Mouse (Mus musculus): Measurements from ENCODE around the gene Abcc1. TPM values are rescaled to one million over a fixed set of nuclear protein-coding genes. Genes with fewer than 3 reads are reported as not detected.

The Abcc1 gene
- polyA plus RNA-seq, 1 experiment from 2014 or later = 2.2 TPM

GRCm38 (mm10) chr16:14358531-14358930, 2.8 kb upstream of the Abcc1 start:
- Histone ChIP-seq H3K9me3 (replicated peaks) (no peaks in the 10 kb centered on the region), H3K4me3 (replicated peaks) (no peak overlapping the region), H3K4me2 (no peak overlapping the region), H3K36me3 (replicated peaks) (no peaks in the 10 kb centered on the region), H3K27ac (replicated peaks) (no peak overlapping the region), H3K4me1 (replicated peaks) (peaks cover 31% of the 10 kb centered on the region), H3K9ac (no peak overlapping the region), H3K27me3 (no peaks in the 10 kb centered on the region)
- no peak for ATAC-seq (ENCODE audit: insufficient read depth)
- WGBS (ENCODE audit: insufficient replicate concordance) = 21% methylated on average over 1 of the region's 1 CpGs

GRCm38 (mm10) chr16:14360931-14361330, 427 bp upstream of the Abcc1 start:
- Histone ChIP-seq H3K27me3 (no peaks in the 10 kb centered on the region), H3K4me3 (replicated peaks) (peak overlapping the region; percentile 76), H3K9me3 (replicated peaks) (no peaks in the 10 kb centered on the region), H3K27ac (replicated peaks) (no peak overlapping the region), H3K9ac (peak overlapping the region; percentile 70), H3K4me2 (peak overlapping the region; percentile 92), H3K4me1 (replicated peaks) (peaks cover 55% of the 10 kb centered on the region), H3K36me3 (replicated peaks) (no peaks in the 10 kb centered on the region)
- ATAC-seq (ENCODE audit: insufficient read depth) = no peak
- 4% methylated on average over 7 of the region's 7 CpGs for WGBS (ENCODE audit: insufficient replicate concordance)

GRCm38 (mm10) chr16:14362099-14362820, 902 bp downstream of the Abcc1 start:
- H3K27ac ChIP-seq (replicated peaks) = no peak overlapping the region
- peak overlapping the region; percentile 70 for H3K9ac ChIP-seq
- no peaks in the 10 kb centered on the region for H3K27me3 ChIP-seq
- H3K36me3 ChIP-seq (replicated peaks) = no peaks in the 10 kb centered on the region
- H3K9me3 ChIP-seq (replicated peaks) = no peaks in the 10 kb centered on the region
- ATAC-seq (ENCODE audit: insufficient read depth) = no peak
- H3K4me2 ChIP-seq = peak overlapping the region; percentile 92
- H3K4me3 ChIP-seq (replicated peaks) = peak overlapping the region; percentile 76
- H3K4me1 ChIP-seq (replicated peaks) = peaks cover 59% of the 10 kb centered on the region
- 18% methylated on average over 7 of the region's 7 CpGs for WGBS (ENCODE audit: insufficient replicate concordance)

GRCm38 (mm10) chr16:14363496-14363895, 2.1 kb downstream of the Abcc1 start:
- 24% methylated on average over 3 of the region's 3 CpGs for WGBS (ENCODE audit: insufficient replicate concordance)
- H3K4me3 ChIP-seq (replicated peaks) = no peak overlapping the region
- ATAC-seq (ENCODE audit: insufficient read depth) = no peak
- H3K9ac ChIP-seq = no peak overlapping the region
- no peaks in the 10 kb centered on the region for H3K9me3 ChIP-seq (replicated peaks)
- H3K4me2 ChIP-seq = no peak overlapping the region; the same call in 1 of the 2 replicates
- no peaks in the 10 kb centered on the region for H3K27me3 ChIP-seq
- H3K27ac ChIP-seq (replicated peaks) = no peak overlapping the region
- H3K36me3 ChIP-seq (replicated peaks) = no peaks in the 10 kb centered on the region
- H3K4me1 ChIP-seq (replicated peaks) = peaks cover 59% of the 10 kb centered on the region

- no peak overlapping the region for H3K4me2 ChIP-seq
- no peak overlapping the region for H3K9ac ChIP-seq
- H3K36me3 ChIP-seq (replicated peaks) = no peaks in the 10 kb centered on the region
- no peaks in the 10 kb centered on the region for H3K9me3 ChIP-seq (replicated peaks)
- no peaks in the 10 kb centered on the region for H3K27me3 ChIP-seq
- no peak for ATAC-seq (ENCODE audit: insufficient read depth)
- 53% methylated on average over 6 of the region's 6 CpGs for WGBS (ENCODE audit: insufficient replicate concordance)
- H3K27ac ChIP-seq (replicated peaks) = no peak overlapping the region
- H3K4me3 ChIP-seq (replicated peaks) = no peak overlapping the region
- peaks cover 59% of the 10 kb centered on the region for H3K4me1 ChIP-seq (replicated peaks)
Observed at GRCm38 (mm10) chr16:14364066-14364465, 2.7 kb downstream of the Abcc1 start.

- no peaks in the 10 kb centered on the region for H3K27me3 ChIP-seq
- no peak overlapping the region for H3K4me3 ChIP-seq (replicated peaks)
- ATAC-seq (ENCODE audit: insufficient read depth) = no peak
- H3K4me2 ChIP-seq = no peak overlapping the region
- WGBS (ENCODE audit: insufficient replicate concordance) = 16% methylated on average over 4 of the region's 4 CpGs
- H3K27ac ChIP-seq (replicated peaks) = no peak overlapping the region
- H3K9ac ChIP-seq = no peak overlapping the region
- H3K36me3 ChIP-seq (replicated peaks) = no peaks in the 10 kb centered on the region
- no peaks in the 10 kb centered on the region for H3K9me3 ChIP-seq (replicated peaks)
- H3K4me1 ChIP-seq (replicated peaks) = peaks cover 55% of the 10 kb centered on the region
Observed at GRCm38 (mm10) chr16:14365457-14365856, 4.1 kb downstream of the Abcc1 start.

GRCm38 (mm10) chr16:14366017-14366416, 4.7 kb downstream of the Abcc1 start:
- Histone ChIP-seq H3K36me3 (replicated peaks) (no peaks in the 10 kb centered on the region), H3K4me2 (no peak overlapping the region), H3K4me3 (replicated peaks) (no peak overlapping the region), H3K27ac (replicated peaks) (no peak overlapping the region), H3K9ac (no peak overlapping the region), H3K27me3 (no peaks in the 10 kb centered on the region), H3K9me3 (replicated peaks) (no peaks in the 10 kb centered on the region), H3K4me1 (replicated peaks) (peaks cover 50% of the 10 kb centered on the region)
- WGBS (ENCODE audit: insufficient replicate concordance) = 46% methylated on average over 1 of the region's 1 CpGs
- no peak for ATAC-seq (ENCODE audit: insufficient read depth)

GRCm38 (mm10) chr16:14371367-14371766, 10.0 kb downstream of the Abcc1 start:
- H3K9ac ChIP-seq = no peak overlapping the region
- H3K36me3 ChIP-seq (replicated peaks) = no peaks in the 10 kb centered on the region
- H3K9me3 ChIP-seq (replicated peaks) = no peaks in the 10 kb centered on the region
- H3K4me2 ChIP-seq = no peak overlapping the region
- H3K27me3 ChIP-seq = no peaks in the 10 kb centered on the region
- peaks cover 19% of the 10 kb centered on the region for H3K4me1 ChIP-seq (replicated peaks)
- H3K4me3 ChIP-seq (replicated peaks) = no peak overlapping the region
- WGBS (ENCODE audit: insufficient replicate concordance) = 79% methylated on average over 1 of the region's 1 CpGs
- no peak for ATAC-seq (ENCODE audit: insufficient read depth)
- H3K27ac ChIP-seq (replicated peaks) = no peak overlapping the region

GRCm38 (mm10) chr16:14372382-14372781, 11.0 kb downstream of the Abcc1 start:
- Histone ChIP-seq H3K9ac (no peak overlapping the region), H3K4me3 (replicated peaks) (no peak overlapping the region), H3K27ac (replicated peaks) (peak overlapping the region; percentile 64; the same call in 1 of the 2 replicates), H3K36me3 (replicated peaks) (no peaks in the 10 kb centered on the region), H3K9me3 (replicated peaks) (no peaks in the 10 kb centered on the region), H3K27me3 (no peaks in the 10 kb centered on the region), H3K4me1 (replicated peaks) (peaks cover 19% of the 10 kb centered on the region), H3K4me2 (peak overlapping the region; percentile 42)
- no peak for ATAC-seq (ENCODE audit: insufficient read depth)
- WGBS (ENCODE audit: insufficient replicate concordance) = 13% methylated on average over 1 of the region's 1 CpGs

- WGBS (ENCODE audit: insufficient replicate concordance) = 17% methylated on average over 4 of the region's 4 CpGs
- Histone ChIP-seq H3K27ac (replicated peaks) (peak overlapping the region; percentile 64), H3K27me3 (no peaks in the 10 kb centered on the region), H3K9me3 (replicated peaks) (no peaks in the 10 kb centered on the region), H3K4me1 (replicated peaks) (peaks cover 19% of the 10 kb centered on the region), H3K4me2 (peak overlapping the region; percentile 42), H3K9ac (peak overlapping the region; percentile 5; the same call in 1 of the 2 replicates), H3K36me3 (replicated peaks) (no peaks in the 10 kb centered on the region), H3K4me3 (replicated peaks) (no peak overlapping the region)
- peak; percentile 73 for ATAC-seq (ENCODE audit: insufficient read depth)
Observed at GRCm38 (mm10) chr16:14372817-14373301, 11.5 kb downstream of the Abcc1 start.

- no peak overlapping the region for H3K4me2 ChIP-seq
- H3K9me3 ChIP-seq (replicated peaks) = no peaks in the 10 kb centered on the region
- no peaks in the 10 kb centered on the region for H3K27me3 ChIP-seq
- no peak overlapping the region for H3K9ac ChIP-seq
- no peak for ATAC-seq (ENCODE audit: insufficient read depth)
- H3K36me3 ChIP-seq (replicated peaks) = no peaks in the 10 kb centered on the region
- H3K4me3 ChIP-seq (replicated peaks) = no peak overlapping the region
- WGBS (ENCODE audit: insufficient replicate concordance) = 61% methylated on average over 1 of the region's 1 CpGs
- peaks cover 35% of the 10 kb centered on the region for H3K4me1 ChIP-seq (replicated peaks)
- no peak overlapping the region for H3K27ac ChIP-seq (replicated peaks)
Observed at GRCm38 (mm10) chr16:14375942-14376341, 14.6 kb downstream of the Abcc1 start.
